ENCODE assay signal across 26 mouse cellular contexts in the genomic region with DNA sequence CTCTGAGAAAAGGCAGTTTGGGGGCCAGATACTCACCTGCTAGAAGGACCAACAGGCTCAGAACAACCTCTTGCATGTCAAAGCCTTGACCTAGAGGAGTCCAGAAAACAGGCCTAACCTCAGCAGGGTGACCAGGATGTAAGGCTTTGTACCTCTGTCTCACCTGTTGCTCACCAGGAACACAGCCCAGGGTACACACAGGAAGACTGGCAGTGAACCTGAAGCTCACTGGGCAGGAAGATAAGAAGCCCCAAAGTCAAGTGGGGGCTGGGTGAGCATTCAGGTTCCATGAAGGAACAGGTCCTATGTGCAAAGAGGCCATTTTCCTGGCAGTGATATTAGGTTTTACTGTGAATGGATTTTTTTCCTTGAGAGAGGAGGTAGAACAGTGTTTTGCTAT. TPM values are rescaled to one million over a fixed set of nuclear protein-coding genes. Genes with fewer than 3 reads are reported as not detected.
DNase-seq lines count a peak whose midpoint lies in the region; ATAC-seq and TF ChIP-seq lines count a peak whose summit lies in the region.
"Had no signal": no experiment of that assay in that cellular context is flagged by ENCODE, and none has a peak within 500 bp of the region (broad histone marks: within the 10 kb centered on the region; RNA-seq: fewer than 3 reads in every experiment).

No protein-coding gene starts in this region.

- H3K4me3 ChIP-seq in gastrocnemius, adult 2 months, result no peak overlapping the region
- no peak overlapping the region for H3K4me3 ChIP-seq in kidney, embryonic 15.5 days (replicated peaks)
- H3K4me3 ChIP-seq in kidney, embryonic 14.5 days (ENCODE audit: low read length), result no peak overlapping the region
- no peak overlapping the region for H3K4me3 ChIP-seq in stomach, embryonic 14.5 days (ENCODE audit: low read depth, low read length)
- H3K4me3 ChIP-seq in stomach, embryonic 16.5 days (replicated peaks; ENCODE audit: low read length), result peak overlapping the region; percentile 52
- H3K4me3 ChIP-seq: embryonic facial prominence, embryonic 12.5 days; embryonic facial prominence, embryonic 15.5 days; heart, adult 2 months; heart, embryonic 10.5 days; heart, embryonic 13.5 days; hindbrain, embryonic 12.5 days had no signal

- H3K9me3 ChIP-seq in kidney, embryonic 15.5 days (replicated peaks), result no peaks in the 10 kb centered on the region
- H3K9me3 ChIP-seq in kidney, embryonic 14.5 days (ENCODE audit: control insufficient read depth, low read length), result no peaks in the 10 kb centered on the region
- no peaks in the 10 kb centered on the region for H3K9me3 ChIP-seq in stomach, embryonic 14.5 days (ENCODE audit: control insufficient read depth, low read depth, low read length)
- no peaks in the 10 kb centered on the region for H3K9me3 ChIP-seq in stomach, embryonic 16.5 days (replicated peaks; ENCODE audit: control insufficient read depth, low read length)
- H3K9me3 ChIP-seq: embryonic facial prominence, embryonic 12.5 days; embryonic facial prominence, embryonic 15.5 days; heart, embryonic 10.5 days; heart, embryonic 13.5 days; hindbrain, embryonic 12.5 days had no signal

- H3K4me2 ChIP-seq in kidney, embryonic 15.5 days, result no peak overlapping the region
- no peak overlapping the region for H3K4me2 ChIP-seq in kidney, embryonic 14.5 days (replicated peaks; ENCODE audit: low read depth, low read length)
- no peak overlapping the region; the same call in 1 of the 2 replicates for H3K4me2 ChIP-seq in stomach, embryonic 14.5 days (replicated peaks; ENCODE audit: low read depth, low read length)
- H3K4me2 ChIP-seq in stomach, embryonic 16.5 days (ENCODE audit: low read depth, low read length), result peak overlapping the region; percentile 53
- H3K4me2 ChIP-seq: embryonic facial prominence, embryonic 12.5 days; embryonic facial prominence, embryonic 15.5 days; heart, embryonic 13.5 days; hindbrain, embryonic 12.5 days had no signal

- no peak overlapping the region for H3K9ac ChIP-seq in kidney, embryonic 15.5 days
- H3K9ac ChIP-seq in kidney, embryonic 14.5 days (ENCODE audit: low read depth, low read length), result no peak overlapping the region
- H3K9ac ChIP-seq in stomach, embryonic 14.5 days (replicated peaks; ENCODE audit: low read depth, low read length), result no peak overlapping the region
- H3K9ac ChIP-seq in stomach, embryonic 16.5 days (ENCODE audit: low read length), result peak overlapping the region; percentile 56
- H3K9ac ChIP-seq: embryonic facial prominence, embryonic 12.5 days; embryonic facial prominence, embryonic 15.5 days; forebrain, postnatal 0 days; heart, embryonic 13.5 days; hindbrain, embryonic 12.5 days had no signal

- H3K36me3 ChIP-seq in kidney, embryonic 15.5 days, result no peaks in the 10 kb centered on the region
- H3K36me3 ChIP-seq in kidney, embryonic 14.5 days (ENCODE audit: control insufficient read depth, insufficient read depth, low read length), result no peaks in the 10 kb centered on the region
- peaks cover 3% of the 10 kb centered on the region; the same call in 1 of the 2 replicates for H3K36me3 ChIP-seq in stomach, embryonic 14.5 days (ENCODE audit: control insufficient read depth, insufficient read depth, low read length)
- H3K36me3 ChIP-seq in stomach, embryonic 16.5 days (ENCODE audit: control insufficient read depth, insufficient read depth, low read length), result no peaks in the 10 kb centered on the region
- H3K36me3 ChIP-seq: embryonic facial prominence, embryonic 12.5 days; embryonic facial prominence, embryonic 15.5 days; heart, embryonic 10.5 days; heart, embryonic 13.5 days; hindbrain, embryonic 12.5 days had no signal

- no peak for DNase-seq in gastrocnemius, adult 2 months
- no peak for DNase-seq in gastrocnemius, adult 8-10 months (ENCODE audit: low spot score in 2 of 2)
- DNase-seq: adrenal gland, postnatal 14 days; B cell, adult 2 months; cerebellum, adult 9-10 months; forebrain, postnatal 0 days; gastrocnemius, postnatal 10 days; gastrocnemius, postnatal 36 days; heart, postnatal 14 days; heart, postnatal 4 days had no signal

- TF ChIP-seq CTCF in gastrocnemius, adult 2 months (IDR thresholded peaks at IDR 0.05), result no peak

- H3K27me3 ChIP-seq in kidney, embryonic 15.5 days, result no peaks in the 10 kb centered on the region
- no peaks in the 10 kb centered on the region for H3K27me3 ChIP-seq in kidney, embryonic 14.5 days (ENCODE audit: control insufficient read depth, insufficient read depth, low read length)
- H3K27me3 ChIP-seq in stomach, embryonic 14.5 days (ENCODE audit: control insufficient read depth, insufficient read depth, low read length), result no peaks in the 10 kb centered on the region
- H3K27me3 ChIP-seq in stomach, embryonic 16.5 days (ENCODE audit: control insufficient read depth, insufficient read depth, low read length), result no peaks in the 10 kb centered on the region
- H3K27me3 ChIP-seq: embryonic facial prominence, embryonic 12.5 days; embryonic facial prominence, embryonic 15.5 days; heart, embryonic 13.5 days; hindbrain, embryonic 12.5 days had no signal

- H3K4me1 ChIP-seq in kidney, embryonic 15.5 days, result peaks cover 24% of the 10 kb centered on the region
- H3K4me1 ChIP-seq in kidney, embryonic 14.5 days (ENCODE audit: control insufficient read depth, insufficient read depth, low read length), result peaks cover 11% of the 10 kb centered on the region; the same call in 1 of the 2 replicates
- H3K4me1 ChIP-seq in stomach, embryonic 14.5 days (ENCODE audit: control insufficient read depth, insufficient read depth, low read length), result peaks cover 27% of the 10 kb centered on the region
- peaks cover 23% of the 10 kb centered on the region for H3K4me1 ChIP-seq in stomach, embryonic 16.5 days (ENCODE audit: control insufficient read depth, insufficient read depth, low read length)

- H3K27ac ChIP-seq in gastrocnemius, adult 2 months, result peak overlapping the region; percentile 38; the same call in 1 of the 2 replicates
- 0 out of 2 replicates have a peak overlapping the region, but pooled peaks have one; percentile 22 for H3K27ac ChIP-seq in kidney, embryonic 15.5 days
- no peak overlapping the region for H3K27ac ChIP-seq in kidney, embryonic 14.5 days (ENCODE audit: low read depth, low read length)
- H3K27ac ChIP-seq in stomach, embryonic 14.5 days (ENCODE audit: low read length), result peak overlapping the region; percentile 87
- H3K27ac ChIP-seq in stomach, embryonic 16.5 days (ENCODE audit: low read length), result peak overlapping the region; percentile 89
- H3K27ac ChIP-seq: embryonic facial prominence, embryonic 12.5 days; heart, adult 2 months; heart, embryonic 10.5 days; heart, embryonic 13.5 days had no signal

- intact Hi-C loops in gastrocnemius, adult 2 months (cut with DNase I), result no loop called here

- ATAC-seq in kidney, embryonic 15.5 days (replicated peaks; ENCODE audit: low FRiP score), result no peak
- no peak for ATAC-seq in kidney, embryonic 14.5 days (ENCODE audit: low FRiP score, low TSS enrichment)
- 0 out of 2 replicates have a peak, but pooled peaks have one; percentile 20 for ATAC-seq in stomach, embryonic 14.5 days (ENCODE audit: insufficient number of reproducible peaks, insufficient read depth, low FRiP score, low read depth)
- peak; percentile 54; the same call in 1 of the 2 replicates for ATAC-seq in stomach, embryonic 16.5 days (ENCODE audit: insufficient read depth, low FRiP score)
- ATAC-seq in CD4-positive, CD25-positive, alpha-beta regulatory T cell, adult 4 months, result no peak
- ATAC-seq: forebrain, embryonic 14.5 days; forebrain, postnatal 0 days; hindbrain, embryonic 16.5 days had no signal

RNA-seq across cellular contexts. Expression of a gene that starts 3.0 kb away (rescaled TPM):
- 1 to 10 TPM; 1.2 to 1.4 TPM for total RNA-seq in gastrocnemius, adult 2 months (2021)
- 1 to 10 TPM in 2 of 4 experiments, under 1 TPM in 2; 0.77 to 1.3 (median 0.92) TPM for total RNA-seq in gastrocnemius, adult 8-10 months (2022)
- 14.3 and 14.8 TPM in 2 replicates for polyA plus RNA-seq in kidney, embryonic 15.5 days (2015; fragmentation: Nextera tagmentation; extraction: Ambion mirVana)
- 13.4 and 18.2 TPM in 2 replicates for polyA plus RNA-seq in kidney, embryonic 14.5 days (2014; fragmentation: Nextera tagmentation; extraction: Ambion mirVana)
- polyA plus RNA-seq in stomach, embryonic 14.5 days (2014; fragmentation: Nextera tagmentation; extraction: Ambion mirVana), result 458 and 479 TPM in 2 replicates
- 497 and 614 TPM in 2 replicates for polyA plus RNA-seq in stomach, embryonic 16.5 days (2015; fragmentation: Nextera tagmentation; extraction: Ambion mirVana)
- under 1 TPM in 1 of 2 experiments, not detected in 1; 0.27 TPM for polyA plus RNA-seq in CD4-positive, CD25-positive, alpha-beta regulatory T cell, adult 4 months (2017; shearing (Covaris generic))
- total RNA-seq: common myeloid progenitor, adult 5-6 weeks; forebrain, postnatal 0 days; granulocyte monocyte progenitor cell, adult 5-6 weeks; MEL had no signal
- polyA plus RNA-seq: forebrain, embryonic 14.5 days; forebrain, postnatal 0 days had no signal

RNA-seq across cellular contexts. Expression of a gene that starts 14.4 kb away (rescaled TPM):
- 1 to 10 TPM; 2.4 to 3.3 TPM for total RNA-seq in gastrocnemius, adult 2 months (2021)
- total RNA-seq in gastrocnemius, adult 8-10 months (2022), result 1 to 10 TPM; 1.4 to 3.5 (median 2.3) TPM
- 0.34 and 0.44 TPM in 2 replicates for polyA plus RNA-seq in kidney, embryonic 15.5 days (2015; fragmentation: Nextera tagmentation; extraction: Ambion mirVana)
- polyA plus RNA-seq in kidney, embryonic 14.5 days (2014; fragmentation: Nextera tagmentation; extraction: Ambion mirVana), result 0.47 TPM in 1 of 2 replicates, not detected in the other
- polyA plus RNA-seq in stomach, embryonic 14.5 days (2014; fragmentation: Nextera tagmentation; extraction: Ambion mirVana), result 0.78 and 1.7 TPM in 2 replicates
- polyA plus RNA-seq in stomach, embryonic 16.5 days (2015; fragmentation: Nextera tagmentation; extraction: Ambion mirVana), result 0.92 and 1.7 TPM in 2 replicates
- polyA plus RNA-seq in CD4-positive, CD25-positive, alpha-beta regulatory T cell, adult 4 months (2017; shearing (Covaris generic)), result not detected
- total RNA-seq: common myeloid progenitor, adult 5-6 weeks; granulocyte monocyte progenitor cell, adult 5-6 weeks; MEL had no signal

RNA-seq across cellular contexts. Expression of a gene that starts 16.5 kb away (rescaled TPM):
- total RNA-seq in gastrocnemius, adult 2 months (2021), result 1,000 to 10,000 TPM in 1 of 2 experiments, 100 to 1,000 TPM in 1; 944 to 1,010 TPM
- 100 to 1,000 TPM; 556 to 826 (median 679) TPM for total RNA-seq in gastrocnemius, adult 8-10 months (2022)
- polyA plus RNA-seq in kidney, embryonic 15.5 days (2015; fragmentation: Nextera tagmentation; extraction: Ambion mirVana), result 50.8 and 57.9 TPM in 2 replicates
- polyA plus RNA-seq in kidney, embryonic 14.5 days (2014; fragmentation: Nextera tagmentation; extraction: Ambion mirVana), result 29.8 and 46.3 TPM in 2 replicates
- 86.7 and 99.3 TPM in 2 replicates for polyA plus RNA-seq in stomach, embryonic 14.5 days (2014; fragmentation: Nextera tagmentation; extraction: Ambion mirVana)
- polyA plus RNA-seq in stomach, embryonic 16.5 days (2015; fragmentation: Nextera tagmentation; extraction: Ambion mirVana), result 127 and 129 TPM in 2 replicates
- not detected for polyA plus RNA-seq in CD4-positive, CD25-positive, alpha-beta regulatory T cell, adult 4 months (2017; shearing (Covaris generic))
- total RNA-seq: granulocyte monocyte progenitor cell, adult 5-6 weeks; MEL had no signal

RNA-seq across cellular contexts. Expression of a gene that starts 22.3 kb away (rescaled TPM):
- 1 to 10 TPM; 1.4 to 1.6 TPM for total RNA-seq in gastrocnemius, adult 2 months (2021)
- total RNA-seq in gastrocnemius, adult 8-10 months (2022), result 1 to 10 TPM in 2 of 4 experiments, under 1 TPM in 1, not detected in 1; 0.99 to 1.3 (median 1.3) TPM
- 8.2 and 11.2 TPM in 2 replicates for polyA plus RNA-seq in kidney, embryonic 15.5 days (2015; fragmentation: Nextera tagmentation; extraction: Ambion mirVana)
- 8.0 and 9.5 TPM in 2 replicates for polyA plus RNA-seq in kidney, embryonic 14.5 days (2014; fragmentation: Nextera tagmentation; extraction: Ambion mirVana)
- 35.7 and 42.2 TPM in 2 replicates for polyA plus RNA-seq in stomach, embryonic 14.5 days (2014; fragmentation: Nextera tagmentation; extraction: Ambion mirVana)
- polyA plus RNA-seq in stomach, embryonic 16.5 days (2015; fragmentation: Nextera tagmentation; extraction: Ambion mirVana), result 22.2 and 25.8 TPM in 2 replicates
- not detected for polyA plus RNA-seq in CD4-positive, CD25-positive, alpha-beta regulatory T cell, adult 4 months (2017; shearing (Covaris generic))
- total RNA-seq: common myeloid progenitor, adult 5-6 weeks; granulocyte monocyte progenitor cell, adult 5-6 weeks; MEL had no signal

RNA-seq across cellular contexts. Expression of a gene that starts 31.3 kb away (rescaled TPM):
- 10 to 100 TPM in 1 of 2 experiments, 1 to 10 TPM in 1; 8.3 to 13.8 TPM for total RNA-seq in gastrocnemius, adult 2 months (2021)
- total RNA-seq in gastrocnemius, adult 8-10 months (2022), result 1 to 10 TPM; 4.7 to 8.7 (median 6.1) TPM
- polyA plus RNA-seq in kidney, embryonic 15.5 days (2015; fragmentation: Nextera tagmentation; extraction: Ambion mirVana), result 30.6 and 35.0 TPM in 2 replicates
- 23.3 and 25.8 TPM in 2 replicates for polyA plus RNA-seq in kidney, embryonic 14.5 days (2014; fragmentation: Nextera tagmentation; extraction: Ambion mirVana)
- 19.9 and 20.2 TPM in 2 replicates for polyA plus RNA-seq in stomach, embryonic 14.5 days (2014; fragmentation: Nextera tagmentation; extraction: Ambion mirVana)
- 28.0 and 31.0 TPM in 2 replicates for polyA plus RNA-seq in stomach, embryonic 16.5 days (2015; fragmentation: Nextera tagmentation; extraction: Ambion mirVana)
- polyA plus RNA-seq in CD4-positive, CD25-positive, alpha-beta regulatory T cell, adult 4 months (2017; shearing (Covaris generic)), result 1,000 to 10,000 TPM; 1,918 to 1,991 TPM

Comparison
In these comparisons a context has a peak if more than half of its experiments do, and no peak if none do; other contexts are left out.
1. ATAC-seq: peak in stomach, embryonic 14.5 days (single experiment) and stomach, embryonic 16.5 days (single experiment); none in kidney, embryonic 15.5 days (single experiment), kidney, embryonic 14.5 days (single experiment) and CD4-positive, CD25-positive, alpha-beta regulatory T cell, adult 4 months (single experiment).
2. RNA of a gene that starts 3.0 kb away (polyA plus RNA-seq): 497 to 614 TPM in stomach, embryonic 16.5 days and 458 to 479 TPM in stomach, embryonic 14.5 days; 14.3 to 14.8 TPM in kidney, embryonic 15.5 days, 13.4 to 18.2 TPM in kidney, embryonic 14.5 days and 0.27 TPM in CD4-positive, CD25-positive, alpha-beta regulatory T cell, adult 4 months; every median in the first group is over 10 times any median in the second.
3. RNA of a gene that starts 16.5 kb away (polyA plus RNA-seq): 127 to 129 TPM in stomach, embryonic 16.5 days, 86.7 to 99.3 TPM in stomach, embryonic 14.5 days, 50.8 to 57.9 TPM in kidney, embryonic 15.5 days and 29.8 to 46.3 TPM in kidney, embryonic 14.5 days; not detected in CD4-positive, CD25-positive, alpha-beta regulatory T cell, adult 4 months; every median in the first group is over 10 times any median in the second.